Mouse (Mus musculus) left cerebral cortex, postnatal 10 days (tissue): ENCODE data around the gene Tmem176b. TPM values are rescaled to one million over a fixed set of nuclear protein-coding genes. Genes with fewer than 3 reads are reported as not detected.
"Not testable (repeated sequence)": the region's sequence is repeated elsewhere in the genome, so short reads cannot be mapped to it uniquely, and the experiment has no call there.

ENCODE experiments used
- DNase-seq, 2 experiments: peaks; one replicate each; pipeline ENCODE4 v3.0.0; 2021 to 2022; ENCODE audit warnings: low spot score in 2 of 2, mixed read lengths in 1 of 2; ENCODE audit errors: extremely low spot score in 1 of 2
- intact Hi-C: fragments of 180-260 bp; cut with DNase I; formaldehyde crosslinking; loops from one replicate; pipeline ENCODE4 v1.15.1; 2025
- total RNA-seq, 2 experiments: library from RNA; stranded (reverse); gene quantifications; 2 replicates each; pipeline ENCODE4 v1.2.3; 2021

The Tmem176b gene
- 10 to 100 TPM; 38.2 to 42.5 TPM for total RNA-seq

DNA sequence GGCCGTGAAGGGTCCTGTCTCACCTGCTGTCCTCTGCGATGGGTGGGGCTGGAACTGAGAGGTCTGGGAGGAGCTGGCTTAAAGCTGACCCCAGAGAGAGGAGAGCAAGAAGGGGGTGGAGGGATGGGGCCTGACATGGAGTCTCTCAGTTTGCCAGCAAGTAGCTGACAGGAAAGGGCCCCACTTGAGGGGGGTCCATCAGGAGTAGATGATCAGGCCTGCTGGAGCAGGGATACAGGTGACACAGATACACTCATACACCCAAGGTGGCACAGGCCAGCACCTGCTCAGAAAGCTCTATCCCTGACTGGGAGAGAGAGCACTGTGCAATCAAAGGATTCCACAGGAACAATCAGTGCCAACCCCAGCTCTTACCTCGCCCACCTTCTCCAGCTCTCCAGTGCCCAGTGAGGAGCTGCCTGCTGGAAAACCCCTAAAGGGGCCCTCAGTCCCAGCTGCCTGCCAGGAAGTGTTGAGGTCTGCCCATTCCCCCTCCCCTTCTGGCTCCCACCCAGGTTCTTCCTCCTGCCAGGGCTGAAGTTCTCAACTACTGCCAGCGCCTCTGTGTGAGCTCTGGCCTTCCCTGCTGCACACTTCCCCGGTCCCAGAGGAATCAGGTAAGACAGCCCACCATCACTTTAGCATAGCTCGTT is at the start of gene Tmem176b:
Tmem176b (minus strand) TSS at position 524 of the 653 bp plus-strand sequence.
- intact Hi-C loops, result no loop called here
- DNase-seq, result peak; percentile 86 to 95

DNA sequence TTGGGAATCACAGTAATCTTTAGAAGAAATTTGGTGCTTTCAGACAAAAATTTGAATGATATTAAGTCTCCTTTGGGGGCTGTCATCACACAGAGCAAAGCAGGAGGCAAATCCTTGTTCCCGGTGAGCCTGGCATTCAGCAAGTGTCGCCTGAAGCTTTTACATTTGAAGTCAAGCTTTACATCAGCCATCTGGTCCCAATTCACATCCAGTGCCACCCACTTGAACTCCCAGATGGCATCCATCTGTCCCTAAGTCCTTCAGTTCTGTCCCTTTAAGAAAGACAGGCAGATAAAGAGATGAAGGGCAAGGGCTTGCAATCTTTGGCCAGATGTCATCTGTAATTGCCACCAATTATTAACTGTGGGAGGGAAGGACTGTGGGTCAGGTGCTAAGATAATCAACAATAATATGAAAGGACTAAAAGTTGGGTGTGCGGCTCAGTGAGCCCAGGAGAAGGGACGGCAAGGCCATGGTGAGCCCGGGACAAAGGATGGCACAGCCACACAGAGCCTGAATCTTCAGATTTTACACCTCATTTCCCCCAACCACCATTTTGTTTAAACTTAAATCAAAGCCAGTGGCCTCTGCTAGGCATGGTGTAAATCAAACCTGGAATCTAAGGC is 35.3 kb upstream of the Tmem176b start:
- intact Hi-C loops, result no loop called here
- peak in 1 of 2 experiments; percentile 17 for DNase-seq

DNA sequence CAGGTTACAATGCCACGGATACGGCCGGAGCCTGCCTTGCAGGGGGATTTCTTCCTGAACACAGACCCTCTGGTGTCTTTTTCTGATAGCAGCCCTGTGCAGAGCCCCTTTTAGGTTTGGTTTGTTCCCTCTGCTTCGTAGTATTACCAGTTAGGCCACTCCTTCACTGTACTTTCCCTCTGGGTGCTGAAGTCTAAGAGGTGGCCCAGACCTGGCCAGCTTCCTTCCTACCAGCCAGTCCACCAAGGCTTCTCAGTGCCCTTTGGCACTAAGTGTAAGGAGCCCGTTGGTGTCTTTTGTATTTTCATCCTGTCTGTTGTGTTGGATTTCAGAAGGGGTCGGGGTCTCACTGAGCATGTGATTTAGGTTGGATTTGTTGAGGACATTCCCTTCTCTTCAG is 34.2 kb upstream of the Tmem176b start:
- intact Hi-C loops, result no loop called here
- DNase-seq, result no peak

DNA sequence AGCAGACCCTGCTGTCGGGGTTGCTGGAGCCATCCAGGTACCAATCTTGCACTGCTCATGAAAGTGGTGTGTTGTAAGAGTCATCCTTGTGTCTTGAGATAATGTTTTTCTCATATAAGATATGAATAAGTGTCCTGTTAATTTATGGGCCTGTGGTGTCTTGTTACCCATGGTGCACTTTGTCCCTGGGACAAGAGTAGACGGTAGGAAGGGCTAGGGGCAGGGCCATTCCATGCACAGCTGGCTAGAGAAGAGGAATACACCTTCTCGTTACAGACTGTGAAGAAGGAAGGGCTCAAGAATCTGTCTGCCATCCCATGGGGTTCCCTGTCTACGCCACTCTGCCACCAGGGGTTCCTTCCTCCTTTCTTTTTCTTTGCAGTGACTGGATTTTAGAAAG is 33.3 kb upstream of the Tmem176b start:
- intact Hi-C loops, result no loop called here
- DNase-seq, result no peak

DNA sequence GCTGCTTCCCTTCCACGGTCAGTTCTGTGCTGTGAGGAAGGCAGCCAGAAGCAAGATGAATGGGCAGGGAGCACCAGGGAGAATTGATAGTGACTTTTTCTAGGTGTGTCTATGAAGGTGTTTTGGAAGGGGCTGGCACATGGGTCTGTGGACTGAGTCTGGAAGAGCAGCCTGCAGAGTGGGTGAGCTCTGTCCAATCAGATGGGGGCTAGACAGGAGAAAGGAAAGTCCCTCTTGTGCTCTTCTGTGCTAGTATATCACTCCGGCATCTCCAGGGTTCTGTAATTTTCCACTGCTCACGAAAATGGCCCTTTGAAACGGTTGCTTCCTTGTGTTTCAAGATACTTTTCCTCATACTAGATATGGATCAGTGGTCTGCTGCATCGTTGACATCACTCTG is 31.3 kb upstream of the Tmem176b start, which contains the start of gene Aoc1:
Aoc1 (plus strand) TSS at position 301 of the 400 bp plus-strand sequence.
- intact Hi-C loops, result no loop called here

DNA sequence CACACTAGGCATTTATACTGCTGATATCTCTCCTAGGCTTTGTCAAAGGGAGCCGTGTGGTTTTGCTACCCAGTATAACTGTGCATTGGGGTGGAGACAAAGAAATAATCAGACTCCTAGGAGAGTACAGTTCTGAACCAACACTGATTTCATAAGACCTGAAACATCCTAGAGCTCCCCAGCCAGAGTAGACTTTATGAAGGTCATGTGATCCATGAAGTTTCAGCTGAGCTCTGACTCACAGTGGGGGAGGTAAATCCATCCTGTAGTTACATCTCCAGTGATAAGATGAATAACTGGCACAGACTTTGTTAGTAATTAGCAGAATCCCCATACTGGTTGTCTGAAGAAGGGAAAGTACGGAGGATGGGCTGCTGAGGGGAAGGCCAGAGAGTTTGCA is 28.5 kb upstream of the Tmem176b start:
- no peak for DNase-seq

More for the DNA sequence above, 31.3 kb upstream of the Tmem176b start, which contains the start of gene Aoc1:
- DNase-seq, result no peak

DNA sequence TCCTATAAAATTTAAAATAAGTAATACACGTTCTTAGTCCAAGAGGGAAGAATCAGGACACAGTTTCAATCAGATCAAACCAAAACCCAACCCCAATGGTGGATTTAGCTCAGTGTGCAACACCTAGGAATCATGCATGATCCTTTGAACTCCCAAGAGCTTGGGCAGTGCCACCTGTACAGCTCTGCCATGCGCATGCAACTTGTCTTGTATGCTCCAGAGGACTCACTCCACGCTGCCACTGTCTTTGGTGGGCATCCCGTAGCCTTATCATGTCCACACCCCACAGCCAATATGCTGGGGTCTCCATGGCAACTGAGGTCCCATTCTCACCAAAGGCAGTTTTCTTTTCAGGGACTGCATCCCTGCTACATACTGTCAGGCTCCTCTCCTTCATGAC is 25.9 kb upstream of the Tmem176b start:
- no peak for DNase-seq
- intact Hi-C loops, result no loop called here

More for the DNA sequence above, 28.5 kb upstream of the Tmem176b start:
- intact Hi-C loops, result no loop called here

DNA sequence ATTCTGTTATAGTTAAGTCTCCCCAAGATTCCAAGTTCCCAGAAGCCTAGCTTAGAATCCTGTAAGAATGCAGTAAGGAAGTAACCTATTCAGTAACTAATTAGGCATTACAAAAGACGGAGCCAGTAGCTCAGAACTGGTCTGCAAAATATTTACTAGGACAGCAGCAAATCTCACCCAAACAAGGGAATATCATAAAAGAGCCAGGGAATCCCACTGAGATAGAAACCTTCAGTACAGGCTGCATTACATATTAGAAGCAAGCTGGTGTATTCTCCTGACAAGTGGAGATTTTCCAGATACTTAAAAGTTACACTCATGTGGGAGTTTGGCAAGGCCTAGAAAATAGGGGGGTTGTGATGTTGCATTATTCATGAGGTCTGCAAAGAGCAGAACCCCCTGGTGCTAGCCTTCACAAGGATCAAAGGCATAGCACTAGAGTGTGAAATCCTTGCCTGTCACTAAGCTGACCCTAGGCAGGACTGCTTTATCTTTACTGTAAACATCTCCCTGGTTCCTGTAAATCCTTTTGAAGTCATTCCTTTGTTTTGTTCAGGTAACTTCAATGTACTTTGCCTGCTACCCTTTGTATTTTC is 25.2 kb upstream of the Tmem176b start:
- DNase-seq, intact Hi-C loops: not testable (repeated sequence)

DNA sequence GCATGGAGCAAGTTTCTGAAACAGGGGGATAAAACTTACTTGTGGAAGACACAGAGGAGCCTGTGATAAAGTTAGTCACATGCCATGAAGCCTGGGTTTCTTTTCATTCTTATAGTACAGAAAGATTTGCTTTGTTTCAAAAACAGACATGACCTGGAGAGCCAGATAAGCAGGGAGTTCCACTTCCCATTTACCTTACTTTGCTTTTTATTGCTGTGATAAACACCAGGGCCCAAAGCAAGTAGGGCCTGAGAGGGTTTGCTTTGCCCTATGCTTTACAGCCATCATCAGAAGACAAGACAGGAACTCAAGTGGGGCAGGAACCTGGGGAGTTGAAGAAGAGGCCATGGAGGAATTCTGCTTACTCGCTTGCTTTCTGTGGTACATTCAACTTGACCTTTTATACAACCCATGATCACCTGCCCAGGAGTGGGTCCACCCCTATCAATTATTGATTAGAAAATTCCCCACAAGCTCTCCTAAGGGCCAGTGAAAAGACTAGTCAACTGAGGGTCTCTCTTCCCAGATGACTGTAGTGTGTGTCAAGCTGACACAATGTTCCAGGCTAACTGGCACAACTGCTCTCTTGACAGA is 24.0 kb upstream of the Tmem176b start:
- intact Hi-C loops, result no loop called here
- DNase-seq, result no peak

DNA sequence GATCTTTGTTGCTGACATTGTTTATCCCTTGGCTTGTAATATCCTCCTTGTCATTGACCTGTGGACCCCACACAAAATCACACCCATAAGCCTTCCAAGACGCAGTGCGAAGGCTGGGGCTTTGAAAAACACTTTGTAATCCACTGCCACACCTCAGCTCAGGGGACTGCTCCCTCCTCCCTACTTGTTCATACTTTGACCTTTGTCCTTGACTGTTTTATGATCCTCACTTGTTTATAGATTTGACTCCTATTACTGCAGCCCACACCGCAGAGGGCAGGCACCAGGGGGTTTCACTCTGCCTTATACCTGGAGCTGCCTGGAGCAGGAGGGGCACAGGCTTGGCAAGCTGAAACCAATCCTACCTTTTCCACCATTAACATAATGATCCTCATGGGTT is 23.4 kb upstream of the Tmem176b start:
- intact Hi-C loops, result loop anchor here (5.0 kb wide), 1 partner anchor 47 kb away; no protein-coding TSS in a partner anchor
- DNase-seq, result no peak

DNA sequence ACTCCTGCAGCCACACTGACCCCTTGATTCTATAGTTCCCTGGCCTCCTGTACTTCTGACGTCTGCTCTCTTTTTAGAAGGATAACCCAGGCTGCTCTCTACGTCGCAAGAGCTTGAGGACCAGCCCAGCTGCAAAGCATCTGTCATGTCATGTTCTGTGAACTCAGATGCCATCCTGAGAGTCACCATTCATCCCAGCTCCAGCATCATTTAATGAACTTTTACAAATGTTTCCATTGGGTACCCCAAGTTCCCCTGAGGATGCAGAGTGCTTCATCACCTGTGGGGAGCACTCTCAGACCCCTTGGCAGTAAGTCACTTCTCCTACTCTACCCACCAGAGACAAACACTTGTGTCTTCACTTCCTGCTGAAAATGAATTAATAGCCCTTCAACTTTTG is 22.9 kb upstream of the Tmem176b start:
- no peak for DNase-seq
- intact Hi-C loops, result loop anchor here (5.0 kb wide), 1 partner anchor 47 kb away; no protein-coding TSS in a partner anchor

DNA sequence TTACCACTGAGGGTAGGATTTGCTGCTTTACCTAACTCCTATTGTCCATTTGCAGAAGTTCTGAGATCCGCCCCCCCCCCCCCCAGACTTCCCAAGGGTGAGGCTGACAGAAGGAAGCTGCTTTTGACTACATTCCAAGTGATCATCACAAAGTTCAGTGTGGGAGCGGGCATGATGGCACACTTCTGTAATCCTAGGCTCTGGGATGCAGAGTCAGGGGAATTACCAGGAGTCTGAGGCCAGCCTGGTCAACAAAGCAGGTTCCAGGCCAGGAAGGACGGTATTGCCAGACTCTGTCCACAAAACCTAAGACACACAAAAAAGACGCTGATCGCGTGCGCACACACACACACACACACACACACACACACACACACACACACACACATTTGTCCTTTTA is 22.2 kb upstream of the Tmem176b start:
- intact Hi-C loops, result loop anchor here (5.0 kb wide), 1 partner anchor 46 kb away; no protein-coding TSS in a partner anchor
- DNase-seq, result no peak

DNA sequence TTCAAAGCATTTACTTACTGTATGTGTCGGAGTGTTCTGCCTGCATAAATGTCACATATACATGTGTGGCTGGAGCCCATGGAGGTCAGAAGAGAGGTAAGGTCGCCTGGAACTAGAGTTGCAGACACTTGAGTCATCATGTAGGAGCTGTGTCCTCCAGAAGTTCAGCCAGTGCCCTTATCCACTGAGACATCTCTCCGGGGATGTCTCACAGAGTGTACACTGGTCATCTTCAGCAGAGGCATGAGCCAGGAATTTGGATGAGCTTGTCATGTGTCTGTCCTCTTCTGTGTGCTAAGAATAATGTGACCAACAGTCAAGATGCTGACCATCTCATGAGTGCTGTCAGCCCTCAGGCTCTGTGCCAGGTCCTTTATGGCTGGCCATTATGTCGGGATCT is 21.5 kb upstream of the Tmem176b start:
- no peak for DNase-seq
- intact Hi-C loops, result loop anchor here (5.0 kb wide), 1 partner anchor 46 kb away; no protein-coding TSS in a partner anchor

DNA sequence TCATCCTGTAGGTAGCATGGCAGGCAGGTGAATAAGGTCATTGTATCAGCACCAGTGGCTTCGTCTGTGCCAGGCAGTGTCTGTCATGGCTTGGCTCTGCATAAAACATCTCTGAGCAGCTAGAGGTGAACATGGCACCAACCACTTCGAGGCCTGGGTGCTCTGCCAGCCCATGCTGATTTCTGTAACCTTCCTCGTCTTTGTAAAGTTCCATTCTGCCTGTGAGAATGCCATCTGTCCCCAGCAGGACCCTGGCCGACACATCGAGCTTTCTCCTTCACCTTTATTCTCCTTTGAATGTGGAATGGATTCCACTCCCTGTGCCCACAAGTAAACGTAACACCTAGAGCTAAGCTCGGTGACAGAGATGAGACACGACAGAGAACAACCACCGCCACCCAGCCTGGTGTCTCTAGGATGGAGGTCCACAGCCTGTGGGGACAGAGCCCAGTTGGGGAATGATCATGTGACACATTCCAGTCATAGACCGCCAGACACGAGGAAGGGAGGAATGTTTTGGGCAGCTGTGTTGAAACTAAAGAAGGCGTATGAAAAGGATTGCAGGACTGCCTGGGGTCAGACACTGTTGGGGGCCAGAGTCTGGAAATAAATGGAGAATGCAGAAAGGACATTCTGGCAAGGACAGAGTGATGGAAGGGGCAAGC is 20.5 kb upstream of the Tmem176b start:
- DNase-seq, result no peak
- intact Hi-C loops, result loop anchor here (2.0 to 5.0 kb wide), 2 partner anchors 44 to 95 kb away; no protein-coding TSS in a partner anchor

DNA sequence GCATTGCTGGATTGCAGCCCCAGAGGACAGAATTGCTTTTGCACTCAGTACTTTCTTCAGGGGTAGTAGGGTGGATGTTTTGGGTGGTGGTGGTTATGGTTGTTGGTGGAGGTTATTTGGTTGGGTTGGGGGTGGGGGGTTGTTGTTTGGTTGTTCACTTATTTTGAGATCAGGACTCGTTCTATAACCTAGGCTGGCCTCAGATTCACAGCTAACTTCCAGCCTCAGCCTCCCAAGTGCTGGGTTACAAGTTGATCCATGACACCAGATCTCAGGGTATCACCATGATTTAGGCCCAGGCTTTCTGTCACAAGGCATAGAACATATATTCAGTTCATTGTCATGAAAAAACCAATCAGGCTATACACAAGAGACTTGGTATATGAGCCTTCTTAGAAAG is 19.6 kb upstream of the Tmem176b start:
- intact Hi-C loops, result loop anchor here (2.0 to 5.0 kb wide), 2 partner anchors 44 to 96 kb away; no protein-coding TSS in a partner anchor
- no peak for DNase-seq

DNA sequence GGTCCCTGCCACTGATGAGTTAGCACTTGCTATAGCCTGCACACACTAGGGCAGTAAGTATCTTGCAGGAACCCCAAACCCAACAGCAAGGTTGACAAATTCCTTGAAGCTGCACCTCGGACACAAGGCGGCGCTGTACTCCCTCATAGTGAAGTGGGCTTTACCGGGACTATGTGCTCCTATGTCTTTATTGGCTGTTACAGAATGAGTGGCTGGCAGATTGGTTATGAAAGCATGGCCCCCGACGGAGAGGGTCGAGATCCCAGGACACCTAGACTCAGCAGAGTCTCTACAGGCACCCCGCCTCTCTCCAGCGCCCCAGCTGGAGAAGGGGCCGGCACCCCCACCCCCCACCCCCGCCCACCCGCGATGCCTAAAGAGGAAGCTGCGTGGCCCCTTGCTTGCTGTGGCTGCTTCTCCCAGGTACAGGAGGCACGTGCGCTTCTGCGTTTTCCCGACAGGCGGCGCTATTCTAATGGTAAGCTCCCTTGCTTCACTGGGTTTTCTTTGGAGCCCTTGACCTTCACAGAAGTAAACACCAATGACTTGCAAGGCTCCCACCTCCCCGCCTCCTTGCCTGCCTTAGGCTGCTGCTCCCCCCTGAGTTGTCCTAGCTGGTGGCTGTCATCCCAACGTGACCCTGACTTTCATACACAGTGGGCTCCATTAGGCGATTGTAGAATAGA is 19.0 kb upstream of the Tmem176b start:
- peak; percentile 37 to 83 for DNase-seq
- intact Hi-C loops, result loop anchor here (2.0 to 5.0 kb wide), 2 partner anchors 43 to 97 kb away; no protein-coding TSS in a partner anchor

DNA sequence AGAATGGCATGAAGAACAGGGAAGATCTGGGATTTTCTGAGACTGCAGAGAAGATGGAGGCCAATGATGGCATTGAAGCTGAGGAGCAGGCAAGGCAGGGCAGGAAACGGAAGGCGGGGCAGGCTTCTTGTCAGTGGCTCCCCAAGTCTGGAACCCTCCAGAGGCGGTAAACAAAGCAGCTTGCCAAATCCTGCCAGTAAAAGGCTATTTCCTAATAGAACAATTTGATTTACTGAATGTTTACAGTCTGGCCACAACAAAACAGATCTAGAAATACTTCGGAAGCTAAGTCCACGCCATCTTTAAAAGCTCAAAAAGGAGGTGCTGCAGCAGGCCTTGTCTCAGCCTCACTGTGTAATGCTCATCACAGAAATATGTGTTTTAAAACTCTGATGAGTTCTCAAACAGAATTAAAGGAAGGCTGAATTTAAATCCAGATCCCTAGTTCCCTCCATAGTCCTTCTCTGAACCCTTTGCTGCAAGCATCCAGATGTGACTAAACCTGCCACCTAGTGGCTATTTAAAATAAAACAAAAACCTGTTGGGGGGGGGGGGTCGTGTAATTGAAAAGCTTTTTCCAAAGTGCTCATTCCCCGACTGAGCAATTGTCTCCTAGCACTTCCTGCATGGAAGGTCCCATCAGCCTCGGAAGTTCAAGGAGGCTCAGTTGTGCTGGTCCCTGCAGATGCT is 16.5 kb upstream of the Tmem176b start:
- no peak for DNase-seq
- intact Hi-C loops, result no loop called here

DNA sequence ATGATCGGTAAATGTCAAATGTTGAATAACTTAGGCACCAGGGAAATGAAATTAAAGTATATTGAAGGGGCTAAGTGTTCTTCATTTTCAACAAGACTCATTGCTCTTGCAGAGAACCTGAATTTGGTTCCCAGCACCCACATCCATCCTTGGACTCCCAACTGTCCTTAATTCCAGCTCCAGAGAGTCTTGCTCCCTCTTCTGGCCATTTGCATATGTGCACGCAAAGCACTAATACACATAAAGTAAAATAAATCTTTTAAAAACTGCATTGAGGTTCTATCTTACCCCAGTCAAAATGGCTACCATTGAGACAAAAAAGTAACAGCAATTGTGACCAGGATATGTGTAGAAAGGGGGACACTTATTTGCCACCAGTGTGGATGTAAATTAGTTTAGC is 12.9 kb upstream of the Tmem176b start:
- intact Hi-C loops, result no loop called here
- no peak for DNase-seq
